Mouse (Mus musculus) adrenal gland, adult 18-20 months (tissue): ENCODE results near the gene Camta1. TPM values are rescaled to one million over a fixed set of nuclear protein-coding genes. Genes with fewer than 3 reads are reported as not detected.

Source experiments
- DNase-seq, 2 experiments: peaks; one replicate each; pipeline ENCODE4 v3.0.0; 2021 to 2022; ENCODE audit warnings: low spot score in 2 of 2
- total RNA-seq, 2 experiments: library from RNA; stranded (reverse); gene quantifications; 1 replicate in 1 of 2; 2 replicates in 1 of 2; pipeline ENCODE4 v1.2.3; 2021

The Camta1 gene
- total RNA-seq, 2 experiments from 2014 or later, result 37.2 to 38.2 TPM

- DNase-seq, result no peak
Observed at GRCm38 (mm10) chr4:151135491-151135890, 726.2 kb downstream of the Camta1 start.

- no peak for DNase-seq
Observed at GRCm38 (mm10) chr4:151133760-151134159, 727.9 kb downstream of the Camta1 start.

GRCm38 (mm10) chr4:151132493-151132892 lies 729.2 kb downstream of the Camta1 start:
- DNase-seq, result no peak

GRCm38 (mm10) chr4:151130756-151131490 lies 730.8 kb downstream of the Camta1 start:
- no peak for DNase-seq

DNA sequence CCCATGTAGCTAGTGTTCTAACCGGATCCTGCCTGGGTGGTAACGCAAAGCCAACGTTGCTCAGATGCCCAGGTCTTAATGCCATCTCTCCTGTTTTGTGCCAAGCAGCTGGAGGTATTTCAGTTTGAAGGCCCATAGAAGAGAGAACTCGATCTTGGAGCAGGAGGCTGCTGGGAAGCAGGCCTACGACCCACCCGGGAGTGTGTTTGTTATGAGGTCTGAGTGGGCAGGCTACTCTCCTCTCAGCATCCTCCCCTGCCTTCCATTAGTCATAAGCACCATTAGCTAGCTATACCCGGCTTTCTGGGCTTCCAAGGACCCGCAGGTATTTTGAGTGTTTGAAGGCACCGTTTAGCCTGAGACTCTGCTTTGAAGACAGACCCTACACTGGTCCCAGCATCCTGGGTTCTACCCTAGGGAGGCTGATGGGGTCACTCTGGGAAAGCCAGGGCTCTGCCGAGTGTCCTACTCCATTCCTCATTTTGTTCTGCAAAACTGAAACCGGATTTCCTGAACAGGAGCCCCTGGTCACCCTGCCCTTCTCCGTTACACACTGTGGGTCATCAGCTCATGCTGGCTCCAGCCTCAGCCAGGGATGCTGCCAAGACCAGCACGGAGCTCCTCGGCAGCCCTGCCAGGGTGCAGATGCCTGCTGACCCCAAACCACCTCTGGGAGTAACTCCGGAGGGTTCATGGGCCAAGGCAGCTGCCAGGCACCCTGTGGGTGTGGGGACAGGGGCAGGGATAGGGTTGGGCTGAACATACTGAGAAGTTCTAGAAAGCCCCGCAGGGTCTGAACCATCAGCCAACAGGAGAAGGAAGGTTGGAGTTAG lies 731.7 kb downstream of the Camta1 start:
- no peak for DNase-seq

DNA sequence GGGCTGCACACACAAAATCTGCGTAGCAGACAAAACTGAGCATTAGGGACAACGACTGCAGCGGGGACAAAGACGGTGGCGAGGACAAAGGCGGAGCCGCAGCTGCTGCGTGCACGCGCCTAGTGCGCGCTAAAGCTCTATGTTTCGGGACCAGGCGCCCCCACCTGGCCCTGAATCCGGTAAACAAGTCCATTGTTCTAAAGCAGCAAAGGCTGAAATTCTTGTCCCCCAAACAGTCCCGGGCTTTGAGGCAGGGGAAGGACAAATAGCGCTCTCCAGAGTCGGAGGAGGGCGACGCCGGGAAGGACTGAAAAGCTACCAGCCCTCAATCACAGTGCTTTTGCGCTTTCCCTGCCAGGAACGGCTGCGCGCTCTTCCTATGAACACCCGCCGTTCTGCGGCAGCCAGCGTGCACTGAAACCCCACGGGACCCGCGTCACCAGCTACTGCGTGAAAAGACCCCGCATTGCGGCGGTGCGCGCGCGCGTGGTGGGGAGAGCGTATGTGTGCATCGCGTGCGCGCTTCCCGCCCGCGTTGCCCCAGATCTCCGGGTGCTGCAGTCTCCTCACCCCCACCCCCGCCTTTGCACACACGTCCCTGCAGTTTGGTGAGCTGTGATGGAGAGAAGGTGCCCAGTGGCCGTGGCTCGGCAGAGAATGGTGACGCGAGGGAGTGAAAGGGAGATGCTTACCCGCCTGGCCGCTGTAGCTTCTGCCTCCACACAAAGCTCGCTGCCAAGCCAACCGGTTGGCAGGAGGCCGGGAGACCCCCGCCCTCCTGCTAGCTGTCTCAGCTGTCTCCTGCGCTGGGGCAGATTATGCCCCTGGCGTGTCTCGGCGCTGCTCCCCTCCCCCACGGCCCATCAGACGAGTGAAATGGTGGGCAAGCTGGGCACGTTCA lies 732.8 kb downstream of the Camta1 start:
- DNase-seq, result peak; percentile 40 to 41

- DNase-seq, result no peak
Observed at GRCm38 (mm10) chr4:151127636-151128548, 733.8 kb downstream of the Camta1 start.

DNA sequence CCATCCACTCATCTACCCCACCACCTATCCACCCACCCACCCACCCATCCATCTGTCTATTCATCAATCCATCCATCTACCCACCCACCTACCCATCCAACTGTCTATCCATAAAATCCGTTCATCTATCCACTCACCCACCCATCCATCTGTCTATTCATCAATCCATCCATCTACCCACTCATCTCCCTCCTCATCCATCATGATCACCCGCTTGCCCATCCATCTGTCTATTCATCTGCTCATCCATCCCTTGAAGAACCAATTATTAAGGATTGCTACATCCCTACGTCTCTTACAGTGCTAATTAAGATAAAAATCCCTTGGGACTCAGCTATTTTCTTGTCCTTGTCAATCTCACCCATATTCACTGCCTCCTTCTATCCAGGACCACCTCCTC lies 742.8 kb downstream of the Camta1 start:
- DNase-seq, result no peak

- DNase-seq, result no peak
Observed at GRCm38 (mm10) chr4:151114574-151114973, 747.1 kb downstream of the Camta1 start.

DNA sequence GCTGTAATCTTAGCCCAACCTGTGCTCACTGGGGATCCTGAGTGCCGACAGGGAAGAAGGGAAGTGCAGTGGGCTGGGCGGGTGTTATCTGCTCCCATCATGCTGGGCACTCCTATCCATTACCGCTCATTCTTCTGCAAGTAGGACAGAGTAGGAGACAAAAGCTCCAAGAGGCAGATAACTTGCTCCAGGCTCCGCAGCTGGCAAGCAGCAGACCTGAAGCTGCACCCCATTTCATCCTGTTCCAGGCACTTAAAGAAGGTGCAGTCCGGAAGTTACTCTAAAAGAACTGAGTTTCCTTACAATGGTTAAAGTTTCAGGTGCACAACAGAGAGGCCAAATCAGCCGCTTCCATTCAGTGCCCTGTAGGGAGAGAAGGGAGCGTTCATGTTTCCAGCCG lies 750.5 kb downstream of the Camta1 start:
- DNase-seq, result no peak

- DNase-seq, result peak; percentile 12 to 29
Observed at GRCm38 (mm10) chr4:151108834-151109241, 752.8 kb downstream of the Camta1 start.

- DNase-seq, result peak; percentile 84 to 85
Observed at GRCm38 (mm10) chr4:151108028-151108771, 753.5 kb downstream of the Camta1 start.

- DNase-seq, result peak in 1 of 2 experiments; percentile 31
Observed at GRCm38 (mm10) chr4:151107131-151108001, 754.3 kb downstream of the Camta1 start.

- no peak for DNase-seq
Observed at GRCm38 (mm10) chr4:151106468-151106867, 755.2 kb downstream of the Camta1 start.

DNA sequence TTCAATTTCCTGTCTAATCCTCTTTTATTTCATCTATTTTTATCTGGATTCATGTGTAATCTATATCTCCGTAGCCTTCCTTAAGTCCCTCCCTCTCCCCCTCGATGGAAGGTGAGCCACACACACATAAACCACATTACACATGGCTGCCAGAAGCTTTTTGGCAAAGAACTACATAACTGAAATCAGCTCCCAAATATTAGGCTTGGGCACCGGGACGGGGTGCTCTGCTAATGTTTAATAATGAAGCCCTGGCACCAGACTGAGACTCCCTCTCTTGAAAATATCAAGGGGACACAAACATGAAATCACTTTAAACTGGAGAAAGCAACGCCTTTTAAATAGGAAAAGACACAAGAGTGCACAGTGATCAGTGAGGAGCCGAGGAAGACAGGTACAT lies 755.8 kb downstream of the Camta1 start:
- no peak for DNase-seq

DNA sequence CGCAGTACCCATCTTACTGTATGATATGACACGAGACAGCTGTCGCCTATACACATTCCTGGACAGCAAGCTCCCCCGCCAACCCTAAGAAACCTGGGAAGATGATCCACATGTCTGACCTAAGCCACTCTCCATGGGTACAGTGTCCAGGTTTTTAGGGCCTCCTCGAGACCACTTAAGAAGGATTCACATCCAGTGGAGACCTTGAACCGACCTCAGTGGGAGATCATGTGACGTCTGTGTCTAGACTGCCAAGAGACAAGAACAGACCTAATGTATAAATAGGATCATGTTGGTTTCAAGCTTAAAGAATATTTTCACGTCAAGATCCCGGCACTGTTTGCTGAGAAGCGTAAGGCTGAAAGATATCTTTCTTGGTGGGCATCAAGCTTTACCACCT lies 757.5 kb downstream of the Camta1 start:
- no peak for DNase-seq

- DNase-seq, result no peak
Observed at GRCm38 (mm10) chr4:151103646-151104045, 758.0 kb downstream of the Camta1 start.

- no peak for DNase-seq
Observed at GRCm38 (mm10) chr4:151097104-151097438, 764.6 kb downstream of the Camta1 start.
